Mouse (Mus musculus): ENCODE results near the gene Fhad1. TPM values are rescaled to one million over a fixed set of nuclear protein-coding genes. Genes with fewer than 3 reads are reported as not detected.

Fhad1 gene
- polyA plus RNA-seq, 3 experiments from 2014 or later = 2.2 to 2.6 TPM; not detected in 1

GRCm38 (mm10) chr4:141881289-141881914 is 133.5 kb downstream of the Fhad1 start:
- ATAC-seq = no peak

- ATAC-seq = no peak
Measured at GRCm38 (mm10) chr4:141879875-141880274, 135.0 kb downstream of the Fhad1 start.

GRCm38 (mm10) chr4:141879074-141879473 is 135.8 kb downstream of the Fhad1 start:
- no peak for ATAC-seq

- ATAC-seq = no peak
Measured at GRCm38 (mm10) chr4:141878621-141879020, 136.3 kb downstream of the Fhad1 start.

GRCm38 (mm10) chr4:141875481-141876108 is 139.3 kb downstream of the Fhad1 start:
- ATAC-seq = no peak

- ATAC-seq = peak; percentile 96
Measured at GRCm38 (mm10) chr4:141874601-141875460, 140.1 kb downstream of the Fhad1 start, which contains the start of gene Efhd2. Efhd2 (minus strand) TSS chr4:141874920.

- peak; percentile 3 for ATAC-seq
Measured at GRCm38 (mm10) chr4:141874111-141874600, 140.7 kb downstream of the Fhad1 start.

GRCm38 (mm10) chr4:141872977-141873376 is 141.9 kb downstream of the Fhad1 start:
- no peak for ATAC-seq

GRCm38 (mm10) chr4:141871909-141872308 is 143.0 kb downstream of the Fhad1 start:
- ATAC-seq = no peak

- no peak for ATAC-seq
Measured at GRCm38 (mm10) chr4:141871333-141871725, 143.6 kb downstream of the Fhad1 start.

- ATAC-seq = no peak
Measured at GRCm38 (mm10) chr4:141870666-141871332, 144.1 kb downstream of the Fhad1 start.

- ATAC-seq = no peak
Measured at GRCm38 (mm10) chr4:141869436-141870215, 145.3 kb downstream of the Fhad1 start.

- ATAC-seq = no peak
Measured at GRCm38 (mm10) chr4:141868051-141868450, 146.8 kb downstream of the Fhad1 start.

GRCm38 (mm10) chr4:141867498-141867897 is 147.4 kb downstream of the Fhad1 start:
- ATAC-seq = no peak

GRCm38 (mm10) chr4:141866933-141867490 is 147.9 kb downstream of the Fhad1 start:
- ATAC-seq = no peak

- no peak for ATAC-seq
Measured at GRCm38 (mm10) chr4:141865600-141865999, 149.3 kb downstream of the Fhad1 start.

GRCm38 (mm10) chr4:141865006-141865405 is 149.9 kb downstream of the Fhad1 start:
- ATAC-seq = no peak

GRCm38 (mm10) chr4:141864506-141864905 is 150.4 kb downstream of the Fhad1 start:
- no peak for ATAC-seq

GRCm38 (mm10) chr4:141863726-141864280 is 151.1 kb downstream of the Fhad1 start:
- ATAC-seq = peak; percentile 41

- no peak for ATAC-seq
Measured at GRCm38 (mm10) chr4:141862867-141863266, 152.0 kb downstream of the Fhad1 start.
